18 mouse cellular contexts compared by ENCODE assay signal in the genomic region with DNA sequence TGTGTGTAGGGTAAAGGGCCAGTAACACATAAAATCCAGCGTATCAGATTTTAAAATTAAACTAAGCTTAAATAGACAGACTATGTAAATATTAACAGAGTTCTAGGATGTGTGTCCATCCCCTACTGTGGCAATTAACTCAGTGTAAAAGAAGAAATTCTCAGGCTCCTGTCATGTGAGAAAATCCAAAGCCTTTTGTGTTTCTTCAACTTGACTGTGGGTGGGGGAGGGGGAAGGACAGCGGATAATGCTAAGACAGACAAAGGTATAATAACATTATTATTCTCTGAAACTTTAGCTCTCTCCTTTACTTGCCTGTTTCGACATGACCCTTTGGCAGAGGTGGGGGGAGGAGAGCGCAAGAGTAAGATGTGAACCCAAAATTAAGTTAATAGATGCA. TPM values are rescaled to one million over a fixed set of nuclear protein-coding genes. Genes with fewer than 3 reads are reported as not detected.
A peak's percentile ranks its signal among the peaks of the same experiment; 100 is the strongest.
DNase-seq lines count a peak whose midpoint lies in the region; ATAC-seq lines count a peak whose summit lies in the region.
"Had no signal": no experiment of that assay in that cellular context is flagged by ENCODE, and none has a peak within 500 bp of the region (broad histone marks: within the 10 kb centered on the region; RNA-seq: fewer than 3 reads in every experiment).

No protein-coding gene starts in this region.

- H3K27me3 ChIP-seq in kidney, embryonic 16.5 days (ENCODE audit: insufficient read depth, low read length), result no peaks in the 10 kb centered on the region
- H3K27me3 ChIP-seq in embryonic facial prominence, embryonic 14.5 days (replicated peaks; ENCODE audit: control insufficient read depth, insufficient read depth, low read length), result no peaks in the 10 kb centered on the region
- H3K27me3 ChIP-seq in midbrain, embryonic 12.5 days, result no peaks in the 10 kb centered on the region
- H3K27me3 ChIP-seq: embryonic facial prominence, embryonic 12.5 days; heart, embryonic 13.5 days had no signal

- ATAC-seq in kidney, embryonic 16.5 days (ENCODE audit: low FRiP score, low TSS enrichment), result 0 out of 2 replicates have a peak, but pooled peaks have one; percentile 28
- 0 out of 2 replicates have a peak, but pooled peaks have one; percentile 17 for ATAC-seq in embryonic facial prominence, embryonic 14.5 days (ENCODE audit: low read depth)
- ATAC-seq in midbrain, embryonic 12.5 days (ENCODE audit: low FRiP score, low read depth), result no peak
- ATAC-seq: CD4-positive, CD25-positive, alpha-beta regulatory T cell, adult 4 months; intestine, postnatal 0 days had no signal

- peaks cover 55% of the 10 kb centered on the region for H3K4me1 ChIP-seq in kidney, embryonic 16.5 days (ENCODE audit: insufficient read depth, low read length)
- no peaks in the 10 kb centered on the region; the same call in 1 of the 2 replicates for H3K4me1 ChIP-seq in embryonic facial prominence, embryonic 14.5 days (ENCODE audit: control insufficient read depth, insufficient read depth, low read length)
- H3K4me1 ChIP-seq in midbrain, embryonic 12.5 days, result peaks cover 82% of the 10 kb centered on the region

- DNase-seq in embryo, embryonic 10.5 days (ENCODE audit: low spot score), result peak; percentile 42
- DNase-seq in embryo, embryonic 9.5 days (ENCODE audit: extremely low spot score), result no peak
- no peak for DNase-seq in kidney, postnatal 10 days
- peak; percentile 27 for DNase-seq in embryonic facial prominence, embryonic 14.5 days (ENCODE audit: low spot score)
- DNase-seq in left cerebral cortex, postnatal 14 days (ENCODE audit: low spot score in 2 of 2), result no peak
- no peak for DNase-seq in left cerebral cortex, adult 8-10 months (ENCODE audit: low spot score in 2 of 2)
- DNase-seq: cerebellum, postnatal 10 days; heart, adult 11 months; heart, postnatal 4 days; lung, postnatal 10 days; thymus, postnatal 36 days had no signal

- H3K36me3 ChIP-seq in kidney, embryonic 16.5 days (ENCODE audit: insufficient read depth, low read length), result 0 out of 2 replicates have a peak, but pooled peaks cover 9% of the 10 kb centered on the region
- peaks cover 15% of the 10 kb centered on the region for H3K36me3 ChIP-seq in embryonic facial prominence, embryonic 14.5 days (ENCODE audit: control insufficient read depth, insufficient read depth, low read length)
- H3K36me3 ChIP-seq in midbrain, embryonic 12.5 days, result peaks cover 9% of the 10 kb centered on the region; the same call in 1 of the 2 replicates

- no peak overlapping the region for H3K4me2 ChIP-seq in kidney, embryonic 16.5 days (replicated peaks; ENCODE audit: low read depth, low read length)
- no peak overlapping the region for H3K4me2 ChIP-seq in embryonic facial prominence, embryonic 14.5 days (ENCODE audit: low read depth, low read length)
- peak overlapping the region; percentile 20 for H3K4me2 ChIP-seq in midbrain, embryonic 12.5 days (replicated peaks)
- H3K4me2 ChIP-seq: embryonic facial prominence, embryonic 12.5 days; heart, embryonic 13.5 days had no signal

- no peaks in the 10 kb centered on the region for H3K9me3 ChIP-seq in kidney, embryonic 16.5 days (ENCODE audit: low read length)
- H3K9me3 ChIP-seq in embryonic facial prominence, embryonic 14.5 days (ENCODE audit: control insufficient read depth, low read length), result no peaks in the 10 kb centered on the region
- no peaks in the 10 kb centered on the region for H3K9me3 ChIP-seq in midbrain, embryonic 12.5 days
- H3K9me3 ChIP-seq: embryonic facial prominence, embryonic 12.5 days; G1E; heart, embryonic 13.5 days had no signal

- no peak overlapping the region for H3K4me3 ChIP-seq in kidney, embryonic 16.5 days (ENCODE audit: low read length)
- no peak overlapping the region for H3K4me3 ChIP-seq in embryonic facial prominence, embryonic 14.5 days (ENCODE audit: low read depth, low read length)
- H3K4me3 ChIP-seq in midbrain, embryonic 12.5 days, result no peak overlapping the region
- H3K4me3 ChIP-seq: embryonic facial prominence, embryonic 12.5 days; heart, embryonic 13.5 days had no signal

- H3K27ac ChIP-seq in kidney, embryonic 16.5 days (ENCODE audit: low read length), result peak overlapping the region; percentile 65; the same call in 1 of the 2 replicates
- H3K27ac ChIP-seq in embryonic facial prominence, embryonic 14.5 days (replicated peaks; ENCODE audit: low read depth, low read length), result no peak overlapping the region
- peak overlapping the region; percentile 59 for H3K27ac ChIP-seq in midbrain, embryonic 12.5 days (replicated peaks)
- H3K27ac ChIP-seq: embryonic facial prominence, embryonic 12.5 days; heart, embryonic 13.5 days had no signal

- intact Hi-C loops in left cerebral cortex, postnatal 14 days (cut with DNase I), result no loop called here

- 65% methylated on average over 4 of the region's 4 CpGs for WGBS in kidney, embryonic 16.5 days
- WGBS in embryonic facial prominence, embryonic 14.5 days, result 67% methylated on average over 4 of the region's 4 CpGs
- 22% methylated on average over 4 of the region's 4 CpGs for WGBS in midbrain, embryonic 12.5 days

- H3K9ac ChIP-seq in kidney, embryonic 16.5 days (replicated peaks; ENCODE audit: low read length), result no peak overlapping the region
- no peak overlapping the region for H3K9ac ChIP-seq in embryonic facial prominence, embryonic 14.5 days (ENCODE audit: low read depth, low read length)
- H3K9ac ChIP-seq in midbrain, embryonic 12.5 days (replicated peaks), result no peak overlapping the region
- H3K9ac ChIP-seq: embryonic facial prominence, embryonic 12.5 days; heart, embryonic 13.5 days had no signal

RNA-seq across cellular contexts. Expression of a gene that starts 50.6 kb away (rescaled TPM):
- 115 and 118 TPM in 2 replicates for polyA plus RNA-seq in kidney, embryonic 16.5 days (2015; fragmentation: Nextera tagmentation; extraction: Ambion mirVana)
- polyA plus RNA-seq in embryonic facial prominence, embryonic 14.5 days (2014; fragmentation: Nextera tagmentation; extraction: Ambion mirVana), result 106 and 119 TPM in 2 replicates
- polyA plus RNA-seq in midbrain, embryonic 12.5 days (2016; fragmentation: Nextera tagmentation; extraction: Ambion mirVana), result 96.5 and 98.9 TPM in 2 replicates
- total RNA-seq in left cerebral cortex, postnatal 14 days (2021), result 10 to 100 TPM; 27.3 to 32.7 TPM
- total RNA-seq in left cerebral cortex, adult 8-10 months (2022), result 10 to 100 TPM; 50.6 to 73.1 (median 64.8) TPM
- polyA plus RNA-seq: CD4-positive, CD25-positive, alpha-beta regulatory T cell, adult 4 months; G1E had no signal

RNA-seq across cellular contexts. Expression of a gene that starts 51.6 kb away (rescaled TPM):
- 121 and 123 TPM in 2 replicates for polyA plus RNA-seq in kidney, embryonic 16.5 days (2015; fragmentation: Nextera tagmentation; extraction: Ambion mirVana)
- polyA plus RNA-seq in embryonic facial prominence, embryonic 14.5 days (2014; fragmentation: Nextera tagmentation; extraction: Ambion mirVana), result 63.0 and 69.5 TPM in 2 replicates
- polyA plus RNA-seq in midbrain, embryonic 12.5 days (2016; fragmentation: Nextera tagmentation; extraction: Ambion mirVana), result 111 and 118 TPM in 2 replicates
- 10 to 100 TPM; 26.0 to 26.2 TPM for total RNA-seq in left cerebral cortex, postnatal 14 days (2021)
- 10 to 100 TPM; 26.0 to 30.6 (median 27.5) TPM for total RNA-seq in left cerebral cortex, adult 8-10 months (2022)

Comparison
In these comparisons a context has a peak if more than half of its experiments do, and no peak if none do; other contexts are left out.
1. DNase-seq: peak in embryo, embryonic 10.5 days (single experiment) and embryonic facial prominence, embryonic 14.5 days (single experiment); none in embryo, embryonic 9.5 days (single experiment), kidney, postnatal 10 days (single experiment), left cerebral cortex, postnatal 14 days (0 of 2) and left cerebral cortex, adult 8-10 months (0 of 2).